Mouse (Mus musculus) CH12.LX (cell line): ENCODE data around the gene Klhl42. TPM values are rescaled to one million over a fixed set of nuclear protein-coding genes. Genes with fewer than 3 reads are reported as not detected.

ENCODE experiments used
- DNase-seq: peaks from one replicate; pipeline ENCODE4 v3.0.0-alpha.2; 2013; ENCODE audit errors: extremely low read depth
- H3K27ac ChIP-seq: 2 replicates; pipeline ENCODE4 v1.5.1; 2012; ENCODE audit warnings: low read depth, mild to moderate bottlenecking, control low read depth, moderate library complexity; ENCODE audit not compliant: insufficient read depth
- H3K27me3 ChIP-seq: replicated peaks from 2 replicates; pipeline ENCODE3; 2012; ENCODE audit warnings: inconsistent platforms
- H3K36me3 ChIP-seq, 2 experiments: replicated peaks in 1 of 2; 2 replicates each; pipeline versions ENCODE3 to v1.6.1; 2012; ENCODE audit warnings: inconsistent platforms in 1 of 2, low read length in 1 of 2, mild to moderate bottlenecking in 1 of 2, mixed read lengths in 1 of 2, moderate library complexity in 1 of 2; ENCODE audit not compliant: control insufficient read depth in 1 of 2, insufficient read depth in 1 of 2
- H3K4me1 ChIP-seq, 2 experiments: 2 replicates each; pipeline ENCODE4 v1.6.1; 2012; ENCODE audit warnings: inconsistent platforms in 1 of 2, moderate library complexity in 1 of 2; ENCODE audit not compliant: insufficient read depth in 2 of 2, control insufficient read depth in 1 of 2
- H3K4me2 ChIP-seq: 2 replicates; pipeline ENCODE4 v1.6.1; 2012; ENCODE audit warnings: low read depth, mild to moderate bottlenecking, control low read depth; ENCODE audit not compliant: poor library complexity, insufficient read depth, severe bottlenecking
- H3K4me3 ChIP-seq, 3 experiments: fragments of 150-350 bp in 1 of 3; sonication (generic) in 1 of 3; replicated peaks in 1 of 3; 2 replicates each; pipeline versions ENCODE3 to v1.5.1; 2011 to 2012; ENCODE audit warnings: low read depth in 2 of 3, low read length in 2 of 3, mild to moderate bottlenecking in 2 of 3, moderate library complexity in 2 of 3, control low read depth in 1 of 3, improper control_type of control experiment in 1 of 3, inconsistent platforms in 1 of 3, mixed read lengths in 1 of 3; ENCODE audit not compliant: poor library complexity in 1 of 3
- H3K79me2 ChIP-seq: replicated peaks from 2 replicates; pipeline ENCODE4 v1.6.1; 2012; ENCODE audit warnings: mild to moderate bottlenecking, moderate library complexity; ENCODE audit not compliant: control insufficient read depth, poor library complexity, insufficient read depth, severe bottlenecking; ENCODE audit errors: extremely low read depth
- H3K9ac ChIP-seq: 2 replicates; pipeline ENCODE4 v1.6.1; 2012; ENCODE audit warnings: low read depth, mild to moderate bottlenecking, control low read depth, moderate library complexity; ENCODE audit not compliant: insufficient read depth
- H3K9me3 ChIP-seq: replicated peaks from 2 replicates; pipeline ENCODE3; 2012; ENCODE audit warnings: low read length, inconsistent platforms, mixed read lengths
- BHLHE40 ChIP-seq: IDR thresholded peaks from 2 replicates; pipeline ENCODE4 v1.6.1; 2011; ENCODE audit warnings: mild to moderate bottlenecking, low read depth, low read length, improper control_type of control experiment
- CHD1 ChIP-seq: IDR thresholded peaks from 2 replicates; pipeline ENCODE4 v1.6.1; 2012; ENCODE audit warnings: low read depth, low read length, improper control_type of control experiment, inconsistent platforms
- CHD2 ChIP-seq: IDR thresholded peaks from 2 replicates; pipeline ENCODE4 v1.6.1; 2011; ENCODE audit warnings: low read length, improper control_type of control experiment
- CTCF ChIP-seq, 2 experiments: IDR thresholded peaks in 1 of 2; conservative IDR thresholded peaks in 1 of 2; 2 replicates each; pipeline ENCODE4 v1.5.1; 2011 to 2012; ENCODE audit warnings: low read depth in 2 of 2, low read length in 2 of 2, improper control_type of control experiment in 1 of 2, inconsistent platforms in 1 of 2, mild to moderate bottlenecking in 1 of 2, moderate library complexity in 1 of 2
- E2F4 ChIP-seq: IDR thresholded peaks from 2 replicates; pipeline ENCODE4 v1.6.1; 2011; ENCODE audit warnings: low read depth, low read length, improper control_type of control experiment; ENCODE audit not compliant: insufficient replicate concordance
- ELF1 ChIP-seq: IDR thresholded peaks from 2 replicates; pipeline ENCODE4 v1.6.1; 2014; ENCODE audit warnings: low read depth, mild to moderate bottlenecking, inconsistent platforms, low read length, improper control_type of control experiment
- EP300 ChIP-seq: IDR thresholded peaks from 2 replicates; pipeline ENCODE4 v1.6.1; 2011; ENCODE audit warnings: low read length, improper control_type of control experiment
- ETS1 ChIP-seq: conservative IDR thresholded peaks from 2 replicates; pipeline ENCODE4 v1.6.1; 2012; ENCODE audit warnings: low read depth, mild to moderate bottlenecking, inconsistent platforms, low read length, improper control_type of control experiment, moderate library complexity
- GABPA ChIP-seq: IDR thresholded peaks from 2 replicates; pipeline ENCODE4 v1.6.1; 2012; ENCODE audit warnings: low read depth, low read length, improper control_type of control experiment, inconsistent platforms; ENCODE audit not compliant: insufficient replicate concordance
- HCFC1 ChIP-seq: IDR thresholded peaks from 2 replicates; pipeline ENCODE4 v1.6.1; 2012; ENCODE audit warnings: low read depth, mild to moderate bottlenecking, inconsistent platforms, low read length, improper control_type of control experiment
- IRF4 ChIP-seq: IDR thresholded peaks from 2 replicates; pipeline ENCODE4 v1.6.1; 2014; ENCODE audit warnings: low read depth, mild to moderate bottlenecking, inconsistent platforms, low read length, improper control_type of control experiment
- JUN ChIP-seq: IDR thresholded peaks from 2 replicates; pipeline ENCODE4 v1.6.1; 2011; ENCODE audit warnings: low read depth, mild to moderate bottlenecking, low read length, improper control_type of control experiment, moderate library complexity; ENCODE audit not compliant: insufficient read depth
- JUND ChIP-seq: conservative IDR thresholded peaks from 2 replicates; pipeline ENCODE4 v1.6.1; 2011; ENCODE audit warnings: low read depth, low read length, improper control_type of control experiment
- KAT2A ChIP-seq: IDR thresholded peaks from 2 replicates; pipeline ENCODE4 v1.6.1; 2012; ENCODE audit warnings: low read length, improper control_type of control experiment, inconsistent platforms; ENCODE audit not compliant: insufficient replicate concordance
- MAFK ChIP-seq: IDR thresholded peaks from 2 replicates; pipeline ENCODE4 v1.6.1; 2011; ENCODE audit warnings: low read length, improper control_type of control experiment; ENCODE audit not compliant: insufficient replicate concordance
- MAX ChIP-seq: IDR thresholded peaks from 2 replicates; pipeline ENCODE4 v1.6.1; 2011; ENCODE audit warnings: low read length, improper control_type of control experiment
- MAZ ChIP-seq: IDR thresholded peaks from 2 replicates; pipeline ENCODE4 v1.6.1; 2012; ENCODE audit warnings: low read depth, mild to moderate bottlenecking, inconsistent platforms, low read length, improper control_type of control experiment, moderate library complexity
- MEF2A ChIP-seq: IDR thresholded peaks from 2 replicates; pipeline ENCODE4 v1.6.1; 2014; ENCODE audit warnings: low read depth, mild to moderate bottlenecking, inconsistent platforms, low read length, improper control_type of control experiment, borderline replicate concordance
- MXI1 ChIP-seq: IDR thresholded peaks from 2 replicates; pipeline ENCODE4 v1.6.1; 2011; ENCODE audit warnings: mild to moderate bottlenecking, low read depth, low read length, improper control_type of control experiment
- MYC ChIP-seq: IDR thresholded peaks from 2 replicates; pipeline ENCODE4 v1.6.1; 2011; ENCODE audit warnings: low read depth, mild to moderate bottlenecking, improper control_type of control experiment, low read length
- NELFE ChIP-seq: IDR thresholded peaks from 2 replicates; pipeline ENCODE4 v1.6.1; 2011; ENCODE audit warnings: low read depth, low read length, improper control_type of control experiment
- NRF1 ChIP-seq: IDR thresholded peaks from 2 replicates; pipeline ENCODE4 v1.6.1; 2014; ENCODE audit warnings: low read depth, mild to moderate bottlenecking, inconsistent platforms, low read length, improper control_type of control experiment, moderate library complexity
- PAX5 ChIP-seq: IDR thresholded peaks from 2 replicates; pipeline ENCODE4 v1.6.1; 2012; ENCODE audit warnings: low read length, inconsistent platforms, mixed read lengths
- POLR2A ChIP-seq: IDR thresholded peaks from 2 replicates; pipeline ENCODE4 v1.6.1; 2011; ENCODE audit warnings: low read depth, mild to moderate bottlenecking, improper control_type of control experiment, low read length
- POLR2AphosphoS2 ChIP-seq: IDR thresholded peaks from 2 replicates; pipeline ENCODE4 v1.6.1; 2011; ENCODE audit warnings: low read depth, low read length, improper control_type of control experiment
- RAD21 ChIP-seq: IDR thresholded peaks from 2 replicates; pipeline ENCODE4 v1.6.1; 2011; ENCODE audit warnings: low read depth, mild to moderate bottlenecking, low read length, improper control_type of control experiment, moderate library complexity
- SIN3A ChIP-seq: IDR thresholded peaks from 2 replicates; pipeline ENCODE4 v1.6.1; 2012; ENCODE audit warnings: low read length, improper control_type of control experiment, inconsistent platforms
- TBP ChIP-seq: conservative IDR thresholded peaks from 2 replicates; pipeline ENCODE4 v1.6.1; 2011; ENCODE audit warnings: low read depth, low read length, improper control_type of control experiment
- TCF12 ChIP-seq: IDR thresholded peaks from 2 replicates; pipeline ENCODE4 v1.6.1; 2014; ENCODE audit warnings: low read depth, mild to moderate bottlenecking, inconsistent platforms, low read length, improper control_type of control experiment
- UBTF ChIP-seq: IDR thresholded peaks from 2 replicates; pipeline ENCODE4 v1.6.1; 2012; ENCODE audit warnings: low read depth, mild to moderate bottlenecking, inconsistent platforms, low read length, improper control_type of control experiment, moderate library complexity
- USF1 ChIP-seq: IDR thresholded peaks from 2 replicates; pipeline ENCODE4 v1.6.1; 2014; ENCODE audit warnings: low read depth, mild to moderate bottlenecking, inconsistent platforms, low read length, improper control_type of control experiment
- USF2 ChIP-seq: conservative IDR thresholded peaks from 2 replicates; pipeline ENCODE4 v1.6.1; 2011; ENCODE audit warnings: low read depth, low read length, improper control_type of control experiment
- ZC3H11A ChIP-seq: IDR thresholded peaks from 2 replicates; pipeline ENCODE4 v1.6.1; 2012; ENCODE audit warnings: low read depth, mild to moderate bottlenecking, inconsistent platforms, low read length, improper control_type of control experiment
- ZKSCAN1 ChIP-seq: IDR thresholded peaks from 2 replicates; pipeline ENCODE4 v1.6.1; 2012; ENCODE audit warnings: low read depth, inconsistent platforms, low read length, improper control_type of control experiment, borderline replicate concordance
- ZMIZ1 ChIP-seq: IDR thresholded peaks from 2 replicates; pipeline ENCODE4 v1.6.1; 2012; ENCODE audit warnings: low read depth, mild to moderate bottlenecking, inconsistent platforms, low read length, improper control_type of control experiment
- ZNF384 ChIP-seq: IDR thresholded peaks from 2 replicates; pipeline ENCODE4 v1.6.1; 2012; ENCODE audit warnings: low read depth, low read length, improper control_type of control experiment, inconsistent platforms
- dilution Hi-C: fragments of 300-500 bp; cut with MboI; formaldehyde crosslinking; loops from 2 replicates; pipeline ENCODE4 v1.14.3; 2020; ENCODE audit warnings: low sequenced_read_pairs; ENCODE audit not compliant: extremely low pct_unique_long_range_greater_than_20kb, extremely low pct_ligation_motif_present
- in situ Hi-C: fragments of 300-500 bp; cut with MboI; formaldehyde crosslinking; loops from 3 replicates; pipeline ENCODE4 v1.14.3; 2019; ENCODE audit warnings: low sequenced_read_pairs, low pct_ligation_motif_present, low pct_unique_long_range_greater_than_20kb, mixed read lengths
- polyA plus RNA-seq: library from polyadenylated mRNA; unstranded; fragments of >175 nt; gene quantifications from 2 replicates; pipeline ENCODE4 v1.2.1, GENCODE M21; 2012; ENCODE audit warnings: low read depth; ENCODE audit not compliant: insufficient read length
- total RNA-seq, 2 experiments: library from RNA; depleted of rRNA; stranded (reverse); fragments of 300-350 nt in 1 of 2; fragments of >200 nt in 1 of 2; gene quantifications; 2 replicates each; pipeline ENCODE4 v1.2.3; 2012 to 2014

Gene Klhl42
- total RNA-seq (2012; rRNA removed) (7.4 and 8.0 TPM in 2 replicates), total RNA-seq (2014; rRNA removed) (3.6 and 4.5 TPM in 2 replicates), polyA plus RNA-seq (2.5 and 2.7 TPM in 2 replicates)

- in situ Hi-C loops (loop anchor here (5.0 to 10.0 kb wide), 2 partner anchors 79 to 143 kb away; no protein-coding TSS in a partner anchor), dilution Hi-C loops (no loop called here)
- Histone ChIP-seq H3K4me1 (peaks cover 8 to 35% of the 10 kb centered on the region in 2 experiments; a peak in 3 of 4 replicates), H3K9me3 (no peaks in the 10 kb centered on the region), H3K4me3 (peak within 1 kb of the TSS; percentile 92 to 97 (median 97)), H3K79me2 (peaks cover 43% of the 10 kb centered on the region), H3K36me3 (peaks cover 11 to 20% of the 10 kb centered on the region in 2 experiments), H3K4me2 (peak within 1 kb of the TSS; percentile 52), H3K27me3 (no peaks in the 10 kb centered on the region), H3K27ac (peak within 1 kb of the TSS; percentile 88), H3K9ac (peak within 1 kb of the TSS; percentile 67)
- DNase-seq: peak; percentile 49
- TF ChIP-seq USF2 (no peak), MAFK (peak; percentile 20; the same call in 1 of the 2 replicates), NRF1 (peak; percentile 76), POLR2AphosphoS2 (no peak), ZC3H11A (no peak), IRF4 (peak; percentile 26; the same call in 1 of the 2 replicates), JUN (no peak), USF1 (no peak), EP300 (0 out of 2 replicates have a peak, but pooled peaks have one; percentile 10), MAX (peak; percentile 88), JUND (no peak), GABPA (no peak), ZMIZ1 (peak; percentile 34; the same call in 1 of the 2 replicates), POLR2A (peak; percentile 86), ELF1 (peak; percentile 52; the same call in 1 of the 2 replicates), ZKSCAN1 (no peak), BHLHE40 (peak; percentile 84), E2F4 (no peak), MXI1 (peak; percentile 33; the same call in 1 of the 2 replicates), MEF2A (0 out of 2 replicates have a peak, but pooled peaks have one; percentile 40), TBP (no peak), SIN3A (peak; percentile 82; the same call in 1 of the 2 replicates), NELFE (peak; percentile 68), PAX5 (no peak), CTCF (conservative IDR thresholded peaks at IDR 0.05 in 1 of 2, IDR thresholded peaks at IDR 0.05 in 1 of 2; ENCODE audit: low read depth in 2 of 2, low read length in 2 of 2) (no peak), ZNF384 (no peak), TCF12 (peak; percentile 53; the same call in 1 of the 2 replicates), ETS1 (peak; percentile 47; the same call in 1 of the 2 replicates), KAT2A (0 out of 2 replicates have a peak, but pooled peaks have one; percentile 14), CHD2 (no peak), MYC (peak; percentile 61; the same call in 1 of the 2 replicates), CHD1 (no peak; the same call in 1 of the 2 replicates), UBTF (peak; percentile 96), HCFC1 (peak; percentile 39), MAZ (no peak), RAD21 (no peak)
Measured at GRCm38 (mm10) chr6:147091136-147092120, at the start of gene Klhl42. Klhl42 (plus strand) TSS chr6:147091379.
